Mouse (Mus musculus) MN1 (cell line): ENCODE data around the gene Zfhx3.

Experiments
- DNase-seq: peaks from one replicate; pipeline ENCODE4 v3.0.0-alpha.2; 2016; ENCODE audit warnings: low spot score

Zfhx3 gene

GRCm38 (mm10) chr8:108859001-108859400 lies 916.6 kb downstream of the Zfhx3 start:
- no peak for DNase-seq

GRCm38 (mm10) chr8:108859983-108860382 lies 917.5 kb downstream of the Zfhx3 start:
- no peak for DNase-seq

- DNase-seq, result no peak
Observed at GRCm38 (mm10) chr8:108863440-108863839, 921.0 kb downstream of the Zfhx3 start.

- no peak for DNase-seq
Observed at GRCm38 (mm10) chr8:108866430-108866829, 924.0 kb downstream of the Zfhx3 start.

GRCm38 (mm10) chr8:108867482-108868258 lies 925.2 kb downstream of the Zfhx3 start:
- no peak for DNase-seq

GRCm38 (mm10) chr8:108868259-108869090 lies 926.0 kb downstream of the Zfhx3 start:
- DNase-seq, result no peak

DNA sequence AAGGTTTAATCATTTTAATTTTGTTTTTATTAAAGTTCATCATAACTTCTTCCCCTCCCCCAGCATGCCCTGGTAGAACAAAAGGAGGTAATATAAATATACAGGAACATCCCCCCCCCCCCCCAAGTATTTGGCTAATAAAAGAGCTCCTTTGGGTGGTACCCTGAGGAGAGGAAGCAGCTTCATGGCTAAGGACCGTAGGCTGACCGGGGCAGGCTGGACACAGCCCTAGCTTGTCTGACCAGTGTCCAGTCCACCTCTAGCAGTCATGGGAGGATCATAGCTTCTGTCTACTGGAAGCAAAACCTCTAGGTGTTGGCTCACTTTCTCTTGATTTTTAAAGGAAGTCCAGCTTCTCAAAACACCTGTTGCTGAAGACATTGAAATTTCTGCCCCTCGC lies 927.0 kb downstream of the Zfhx3 start:
- no peak for DNase-seq

GRCm38 (mm10) chr8:108869935-108870334 lies 927.5 kb downstream of the Zfhx3 start:
- DNase-seq, result no peak

- DNase-seq, result no peak
Observed at GRCm38 (mm10) chr8:108870371-108870770, 927.9 kb downstream of the Zfhx3 start.

DNA sequence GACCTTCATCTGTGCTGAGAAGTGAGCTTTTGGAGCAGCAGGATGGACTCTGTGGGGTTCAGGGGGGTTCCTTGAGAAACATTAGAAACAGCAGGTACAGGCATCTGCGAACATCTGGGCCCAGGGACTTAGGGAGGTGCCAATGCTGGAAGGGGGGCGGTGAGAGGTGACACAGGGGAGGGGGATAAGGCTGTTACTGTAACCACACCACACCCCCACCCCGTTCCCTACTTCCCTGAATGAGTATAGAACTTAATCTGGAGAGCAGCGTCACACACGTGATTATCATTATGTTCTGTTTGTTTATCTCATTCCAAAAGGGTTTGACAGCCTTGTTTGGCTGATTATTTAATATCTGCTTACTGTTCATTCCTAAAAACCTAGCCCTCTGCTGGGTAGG lies 933.3 kb downstream of the Zfhx3 start:
- DNase-seq, result no peak

GRCm38 (mm10) chr8:108880101-108880500 lies 937.7 kb downstream of the Zfhx3 start:
- DNase-seq, result no peak

DNA sequence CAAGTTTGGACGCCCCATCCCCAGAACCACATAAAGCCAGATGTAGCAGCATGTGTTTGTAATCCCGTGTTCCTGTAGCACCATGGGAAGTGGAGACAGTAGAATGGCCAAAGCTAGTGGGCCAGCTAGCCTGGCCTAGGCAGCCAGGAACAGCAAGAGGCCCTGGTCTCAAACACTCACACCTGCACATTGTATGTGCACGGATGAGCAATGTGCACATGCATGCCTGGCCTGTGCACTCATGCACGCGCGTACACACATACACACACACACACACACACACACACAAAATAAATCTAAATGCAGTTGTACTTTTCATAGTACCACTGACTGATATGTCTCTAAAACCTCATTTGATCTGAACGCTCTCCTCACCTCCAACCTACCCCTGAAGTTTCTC lies 938.9 kb downstream of the Zfhx3 start:
- DNase-seq, result no peak

DNA sequence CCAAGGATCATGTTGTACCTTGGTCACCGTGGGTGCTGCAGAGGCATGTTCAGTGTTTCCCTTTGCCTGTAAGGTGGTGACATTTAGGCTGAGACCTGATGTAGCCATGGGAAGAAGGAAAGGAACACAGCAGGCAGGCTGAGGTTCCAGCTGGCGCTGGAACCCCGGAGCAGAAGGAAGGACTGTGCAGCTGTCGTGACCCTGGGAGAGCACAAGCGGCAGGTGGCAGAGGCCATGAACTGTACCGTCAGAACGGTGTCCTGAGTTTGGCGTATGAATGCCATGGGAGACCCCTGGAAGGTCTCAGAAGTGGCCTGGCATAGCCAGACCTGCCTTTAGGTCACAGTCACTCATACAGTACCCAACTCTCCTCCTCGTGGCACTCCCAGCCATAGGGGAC lies 939.6 kb downstream of the Zfhx3 start:
- DNase-seq, result no peak

DNA sequence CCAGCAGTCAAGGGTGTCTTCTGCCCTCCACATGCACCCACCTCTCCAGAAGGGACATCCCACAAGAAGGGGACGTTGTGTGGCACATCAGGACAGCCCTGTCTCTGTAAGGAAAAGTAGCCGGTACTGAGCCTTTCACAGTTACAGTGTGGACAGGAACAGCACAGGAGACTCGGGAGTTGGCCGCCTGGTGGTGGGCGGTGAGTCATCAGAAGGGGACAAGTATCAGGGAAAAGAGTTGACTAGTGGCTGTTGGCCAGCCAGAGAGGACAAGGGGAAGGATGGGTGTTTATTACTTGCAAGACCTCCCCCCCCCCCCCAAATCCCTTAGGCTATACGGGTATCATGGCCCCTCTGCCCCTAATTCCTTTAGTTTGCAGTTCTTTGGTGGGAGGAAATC lies 940.9 kb downstream of the Zfhx3 start:
- peak; percentile 45 for DNase-seq

DNA sequence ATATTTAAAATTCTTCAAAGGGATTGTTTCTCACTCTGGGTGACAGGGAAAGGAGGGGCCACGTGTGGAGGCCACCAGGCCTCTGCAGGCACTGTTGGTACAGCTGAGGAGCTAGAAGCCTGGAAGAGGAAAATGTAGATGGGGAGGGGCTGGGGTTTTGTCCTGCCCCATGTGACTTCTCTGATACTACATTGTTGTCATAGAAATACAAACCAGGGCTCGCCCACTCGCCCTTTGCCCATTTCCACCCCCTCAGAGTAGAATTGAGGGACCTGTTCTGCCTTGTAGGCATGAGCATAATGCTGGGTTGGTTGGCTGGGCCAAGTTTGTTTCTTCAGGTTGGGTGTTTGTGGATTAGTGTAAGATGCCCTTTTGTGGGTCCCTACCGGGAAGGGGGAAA lies 942.5 kb downstream of the Zfhx3 start:
- peak; percentile 11 for DNase-seq

- DNase-seq, result no peak
Observed at GRCm38 (mm10) chr8:108885450-108885849, 943.0 kb downstream of the Zfhx3 start.

DNA sequence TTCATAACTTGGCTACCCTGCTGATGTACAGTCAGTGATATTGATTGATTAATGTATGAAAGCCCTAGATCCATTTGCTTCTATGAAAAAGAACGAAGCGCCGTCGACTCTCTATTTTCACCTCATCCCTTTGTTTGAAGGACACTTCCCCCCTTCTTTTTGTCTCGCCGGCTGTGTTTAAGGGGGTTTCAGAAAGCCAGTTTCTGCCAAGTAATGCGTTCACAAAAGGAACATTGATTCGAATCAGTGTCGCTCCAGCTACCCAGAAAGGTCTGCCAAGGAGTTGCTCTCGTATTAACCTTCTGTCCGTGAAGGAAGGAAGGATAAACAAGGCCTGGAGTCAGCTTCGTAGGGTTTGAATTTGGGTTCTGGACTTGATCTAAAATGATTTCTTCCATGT lies 943.4 kb downstream of the Zfhx3 start:
- DNase-seq, result no peak

DNA sequence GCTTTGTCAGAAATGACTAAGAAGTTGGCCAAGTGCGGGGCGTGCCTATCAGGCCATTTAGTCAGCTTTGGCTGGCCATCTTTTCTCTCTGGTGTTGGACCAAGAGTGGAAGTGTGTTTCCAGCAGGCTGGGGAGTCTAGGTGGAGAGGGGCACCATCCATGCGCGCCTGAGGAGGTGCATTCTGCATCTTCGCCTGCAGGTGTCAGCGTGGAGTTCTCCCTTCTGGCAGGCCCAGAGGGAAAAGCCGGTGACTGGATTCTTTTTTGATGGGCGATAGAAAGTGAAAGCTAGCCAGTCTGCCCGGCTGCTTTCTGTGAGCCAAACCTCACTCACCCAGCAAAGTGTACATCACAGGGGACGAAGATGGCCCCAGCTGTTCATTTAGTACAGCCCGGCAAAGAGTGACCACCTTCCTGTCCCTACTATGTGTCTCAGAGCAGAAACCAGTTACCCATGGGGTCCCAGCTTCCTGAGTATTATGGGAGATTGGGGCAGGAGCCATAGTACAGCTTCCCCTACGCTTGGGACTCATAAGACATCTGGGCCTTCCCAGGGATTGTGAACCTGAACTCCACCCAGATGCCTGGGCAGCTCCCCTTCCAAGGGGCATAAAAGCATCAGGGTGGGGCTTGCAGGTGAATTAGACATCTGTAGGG lies 944.3 kb downstream of the Zfhx3 start:
- peak; percentile 84 for DNase-seq

DNA sequence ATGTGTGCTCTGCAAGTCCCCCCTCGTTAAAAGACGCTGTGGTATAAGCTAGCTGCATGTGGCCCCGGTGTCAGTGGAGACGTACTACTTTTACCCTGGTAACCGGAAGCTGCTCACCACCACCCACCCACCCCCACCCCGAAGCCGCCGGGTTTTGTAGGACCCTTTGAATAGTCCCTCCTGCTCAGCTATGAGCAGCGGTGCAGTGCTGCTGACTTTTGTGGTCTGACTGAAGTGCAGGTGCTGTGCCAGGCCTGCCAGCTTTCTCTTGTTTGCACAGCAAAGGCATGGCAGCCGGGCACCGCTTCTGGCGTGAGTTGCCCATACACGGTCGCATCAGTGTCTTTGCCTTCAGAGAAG lies 944.8 kb downstream of the Zfhx3 start:
- DNase-seq, result no peak

DNA sequence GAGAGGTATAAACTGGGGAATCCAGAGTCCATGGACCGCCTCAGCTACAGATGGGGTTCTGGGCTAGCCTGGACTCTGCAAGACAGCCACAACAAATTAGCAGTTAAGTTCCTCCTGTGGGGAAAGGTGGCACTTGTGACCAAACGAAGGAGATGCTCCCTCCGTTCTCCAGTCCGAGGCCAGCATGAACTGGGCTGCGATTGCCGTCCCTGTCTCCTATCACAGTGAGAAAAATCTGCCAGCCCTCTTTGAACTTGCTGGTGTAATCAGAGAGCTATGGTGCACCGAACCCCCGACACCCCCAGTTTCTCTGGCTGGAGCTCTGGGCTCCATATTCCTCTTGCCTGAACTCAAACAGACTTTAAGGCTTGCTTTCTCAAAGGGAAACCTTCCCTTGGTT lies 945.4 kb downstream of the Zfhx3 start:
- no peak for DNase-seq

DNA sequence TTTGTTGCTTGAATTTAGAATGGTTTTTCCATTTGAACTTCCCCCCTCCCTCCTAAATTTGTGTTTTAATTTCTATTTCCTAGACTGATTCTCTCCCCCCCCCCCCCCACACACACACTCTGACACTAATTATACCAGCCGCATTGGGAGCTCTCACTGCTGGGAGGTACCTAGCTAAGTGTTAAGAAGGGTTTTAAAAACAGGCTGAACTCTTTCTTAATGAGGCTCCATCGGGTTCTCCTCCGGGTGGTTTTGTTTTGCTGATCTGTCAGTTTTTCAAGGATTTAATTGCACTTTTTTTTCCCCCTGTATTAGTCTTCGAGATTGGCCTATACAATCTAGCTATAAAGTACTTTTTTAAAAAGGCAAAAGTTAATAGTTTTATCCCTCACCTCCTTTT lies 946.5 kb downstream of the Zfhx3 start:
- no peak for DNase-seq

GRCm38 (mm10) chr8:108889406-108889805 lies 947.0 kb downstream of the Zfhx3 start:
- no peak for DNase-seq

GRCm38 (mm10) chr8:108894287-108894686 lies 951.8 kb downstream of the Zfhx3 start:
- no peak for DNase-seq
